Mouse (Mus musculus) kidney, embryonic 16.5 days (tissue): Measurements from ENCODE around the gene Ralbp1. TPM values are rescaled to one million over a fixed set of nuclear protein-coding genes. Genes with fewer than 3 reads are reported as not detected.
A peak's percentile ranks its signal among the peaks of the same experiment; 100 is the strongest.

Experiments
- ATAC-seq: fragments of 200-750 bp; cut with Nextera tagmentation; 2 replicates; pipeline ENCODE4 v1.8.0; 2017; ENCODE audit warnings: moderate TSS enrichment; ENCODE audit not compliant: low FRiP score, low TSS enrichment
- H3K27ac ChIP-seq: fragments of 300-500 bp; sonication (generic); 2 replicates; pipeline ENCODE4 v1.5.1; 2014; ENCODE audit warnings: low read length
- H3K27me3 ChIP-seq: fragments of 300-500 bp; sonication (generic); 2 replicates; pipeline ENCODE4 v1.6.1; 2014; ENCODE audit warnings: low read length, control low read depth, mixed read lengths; ENCODE audit not compliant: insufficient read depth
- H3K36me3 ChIP-seq: fragments of 300-500 bp; sonication (generic); 2 replicates; pipeline ENCODE4 v1.6.1; 2014; ENCODE audit warnings: low read length, control low read depth, mixed read lengths; ENCODE audit not compliant: insufficient read depth
- H3K4me1 ChIP-seq: fragments of 300-500 bp; sonication (generic); 2 replicates; pipeline ENCODE4 v1.6.1; 2014; ENCODE audit warnings: low read length, control low read depth, mixed read lengths; ENCODE audit not compliant: insufficient read depth
- H3K4me2 ChIP-seq: fragments of 300-500 bp; sonication (generic); replicated peaks from 2 replicates; pipeline ENCODE4 v1.6.1; 2014; ENCODE audit warnings: low read depth, low read length
- H3K4me3 ChIP-seq: fragments of 300-500 bp; sonication (generic); 2 replicates; pipeline ENCODE4 v1.5.1; 2014; ENCODE audit warnings: mild to moderate bottlenecking, low read length
- H3K9ac ChIP-seq: fragments of 300-500 bp; sonication (generic); replicated peaks from 2 replicates; pipeline ENCODE4 v1.6.1; 2014; ENCODE audit warnings: low read length
- H3K9me3 ChIP-seq: fragments of 300-500 bp; sonication (generic); 2 replicates; pipeline ENCODE4 v1.6.1; 2016; ENCODE audit warnings: low read length, control low read depth
- WGBS: fragments of 180-500 bp; shearing (Covaris S2); extraction: QIAGEN DNeasy Blood & Tissue Kit; methylation state at CpG from one replicate; pipeline ENCODE4 v1.1.7; 2014; 5-methylcytosine and 5-hydroxymethylcytosine counted together
- polyA plus RNA-seq: library from polyadenylated mRNA; unstranded; fragments of >200 nt; fragmentation: Nextera tagmentation; extraction: Ambion mirVana; gene quantifications from 2 replicates; pipeline ENCODE4 v1.2.1, GENCODE M21; 2015

Ralbp1 gene
- polyA plus RNA-seq, 1 experiment from 2014 or later, result 71.0 TPM

DNA sequence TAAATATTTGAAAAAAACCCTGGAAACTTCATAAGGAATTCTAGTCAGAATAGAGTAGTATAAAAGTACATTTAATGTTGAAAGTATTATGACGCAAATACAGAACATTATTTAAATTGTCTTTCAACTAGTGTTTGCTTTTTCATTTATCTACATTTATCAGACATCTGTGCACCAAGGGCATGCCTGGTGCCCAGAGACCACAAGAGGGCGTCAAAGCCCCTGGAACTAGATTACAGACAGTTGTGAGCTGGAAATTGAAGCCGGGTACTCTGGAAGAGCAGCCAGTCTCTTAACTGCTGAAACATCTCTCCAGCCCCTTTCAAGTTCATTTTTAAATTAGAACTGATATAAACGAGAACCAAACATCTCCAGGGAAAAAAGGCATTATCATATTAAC is 23.0 kb downstream of the Ralbp1 start:
- H3K27ac ChIP-seq, result no peak overlapping the region
- WGBS, result 60% methylated on average over 4 of the region's 4 CpGs
- ATAC-seq, result no peak
- H3K9ac ChIP-seq, result no peak overlapping the region
- H3K9me3 ChIP-seq, result no peaks in the 10 kb centered on the region
- H3K4me1 ChIP-seq, result no peaks in the 10 kb centered on the region
- no peak overlapping the region for H3K4me3 ChIP-seq
- no peak overlapping the region for H3K4me2 ChIP-seq
- H3K36me3 ChIP-seq, result peaks cover 19% of the 10 kb centered on the region
- H3K27me3 ChIP-seq, result no peaks in the 10 kb centered on the region

DNA sequence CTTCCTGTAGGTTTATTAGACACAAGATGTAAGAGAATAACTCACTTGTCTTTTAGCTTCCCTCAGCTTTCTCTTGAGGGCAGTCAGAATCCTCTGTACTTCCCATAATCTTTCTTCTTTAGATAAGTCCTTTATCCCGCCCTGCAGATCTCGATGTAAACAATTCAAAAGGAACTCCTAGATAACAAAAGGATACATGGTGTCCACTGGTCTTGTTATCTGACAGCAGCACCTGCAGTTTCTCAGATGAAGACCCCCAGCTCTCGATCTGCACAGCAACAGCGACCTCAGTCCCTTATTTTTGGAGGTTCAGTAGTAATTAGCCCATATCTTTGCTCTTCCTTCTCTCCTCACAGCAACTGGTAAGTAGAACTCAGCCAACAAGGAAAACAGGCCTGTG is 28.0 kb downstream of the Ralbp1 start:
- Histone ChIP-seq H3K9me3 (no peaks in the 10 kb centered on the region), H3K4me2 (no peak overlapping the region), H3K4me1 (no peaks in the 10 kb centered on the region), H3K27me3 (no peaks in the 10 kb centered on the region), H3K27ac (no peak overlapping the region), H3K9ac (no peak overlapping the region), H3K4me3 (no peak overlapping the region), H3K36me3 (peaks cover 30% of the 10 kb centered on the region)
- WGBS, result 82% methylated on average over 4 of the region's 4 CpGs
- ATAC-seq, result no peak

DNA sequence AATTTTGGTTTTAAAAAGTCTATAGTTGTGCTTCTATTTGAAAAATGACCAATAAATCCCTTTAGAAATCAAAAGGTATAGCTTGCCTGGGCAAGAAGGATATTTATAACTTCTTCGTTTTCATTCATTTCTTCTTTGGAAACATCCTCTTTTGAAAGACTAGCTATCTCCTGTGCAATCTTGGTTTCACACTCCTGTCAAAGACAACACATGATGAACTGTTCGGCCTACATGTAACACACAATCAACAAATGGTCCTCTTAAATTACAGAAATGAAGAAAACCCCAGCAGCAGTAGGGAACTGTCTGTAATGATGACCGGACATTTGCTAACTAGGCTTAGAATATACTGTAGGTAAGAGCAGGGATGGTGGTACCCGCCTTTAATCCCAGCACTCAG is 31.6 kb downstream of the Ralbp1 start:
- no peaks in the 10 kb centered on the region for H3K9me3 ChIP-seq
- no peaks in the 10 kb centered on the region for H3K27me3 ChIP-seq
- ATAC-seq, result no peak
- no peak overlapping the region for H3K9ac ChIP-seq
- H3K4me2 ChIP-seq, result no peak overlapping the region
- 90% methylated on average over 4 of the region's 4 CpGs for WGBS
- H3K27ac ChIP-seq, result no peak overlapping the region
- H3K4me3 ChIP-seq, result no peak overlapping the region
- peaks cover 43% of the 10 kb centered on the region for H3K36me3 ChIP-seq
- H3K4me1 ChIP-seq, result no peaks in the 10 kb centered on the region

DNA sequence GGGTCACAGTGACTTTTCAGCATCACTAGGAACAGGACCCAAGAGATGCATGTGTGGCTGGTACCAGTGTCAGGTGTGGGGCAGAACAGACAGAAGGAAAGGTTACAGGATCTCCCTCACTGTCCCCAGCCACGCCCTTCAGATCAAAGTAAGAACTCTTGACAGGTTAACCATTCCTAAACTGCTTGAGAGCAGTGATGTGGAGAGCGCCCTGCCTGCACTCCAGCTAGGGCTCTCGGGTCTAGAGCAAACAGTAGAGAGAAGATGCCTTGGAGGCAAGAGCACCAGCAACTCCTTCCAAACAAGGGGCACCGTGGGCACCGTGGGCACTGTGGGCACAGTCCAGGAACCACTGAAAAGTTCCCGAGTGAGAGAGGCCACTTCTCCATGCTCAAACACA is 32.3 kb downstream of the Ralbp1 start:
- H3K36me3 ChIP-seq, result peaks cover 43% of the 10 kb centered on the region
- no peak overlapping the region for H3K4me3 ChIP-seq
- 0 out of 2 replicates have a peak, but pooled peaks have one; percentile 35 for ATAC-seq
- no peak overlapping the region for H3K27ac ChIP-seq
- H3K4me2 ChIP-seq, result no peak overlapping the region
- no peaks in the 10 kb centered on the region for H3K27me3 ChIP-seq
- no peaks in the 10 kb centered on the region for H3K9me3 ChIP-seq
- no peaks in the 10 kb centered on the region for H3K4me1 ChIP-seq
- H3K9ac ChIP-seq, result no peak overlapping the region
- WGBS, result 79% methylated on average over 6 of the region's 6 CpGs

DNA sequence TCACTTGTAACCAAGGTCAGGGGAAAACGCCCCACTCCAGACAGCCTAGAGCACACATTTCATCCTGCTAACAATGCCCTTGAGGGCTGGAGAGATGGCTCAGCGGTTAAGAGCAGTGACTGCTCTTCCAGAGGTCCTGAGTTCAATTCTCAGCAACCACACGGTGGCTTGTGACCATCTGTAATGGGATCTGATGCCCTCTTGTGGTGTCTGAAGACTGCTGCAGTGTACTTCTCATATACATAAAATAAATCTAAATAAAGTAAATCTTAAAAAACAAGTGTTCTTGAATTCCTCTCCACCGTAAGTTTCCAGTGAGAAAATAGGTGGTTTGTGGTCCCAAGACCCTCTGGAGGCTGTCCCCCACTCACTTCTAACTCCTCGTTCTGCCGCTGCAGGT is 33.8 kb downstream of the Ralbp1 start:
- Histone ChIP-seq H3K9me3 (no peaks in the 10 kb centered on the region), H3K4me3 (no peak overlapping the region), H3K36me3 (peaks cover 35% of the 10 kb centered on the region), H3K27ac (no peak overlapping the region), H3K9ac (no peak overlapping the region), H3K4me2 (no peak overlapping the region), H3K27me3 (no peaks in the 10 kb centered on the region), H3K4me1 (no peaks in the 10 kb centered on the region)
- ATAC-seq, result no peak
- WGBS, result 93% methylated on average over 6 of the region's 6 CpGs

DNA sequence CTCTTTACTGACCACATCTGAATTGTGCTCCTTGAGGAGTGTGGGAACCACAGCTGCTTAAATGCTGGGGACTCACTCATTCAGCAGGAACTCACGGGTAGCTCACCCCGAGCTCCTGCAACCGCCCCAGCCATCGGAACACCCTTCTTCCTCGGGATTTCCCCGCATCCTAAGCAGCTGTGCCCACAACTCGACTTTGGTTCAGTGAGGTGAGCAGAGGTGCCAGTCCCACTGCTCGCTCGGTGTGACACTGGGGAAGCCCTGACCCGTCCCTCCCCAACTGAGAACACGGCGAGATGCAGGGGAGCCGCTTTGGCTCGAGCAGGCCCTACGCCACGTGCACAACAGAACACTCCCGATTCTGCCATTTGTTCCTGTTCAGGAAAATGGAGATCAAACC is 35.1 kb downstream of the Ralbp1 start:
- WGBS, result 93% methylated on average over 17 of the region's 17 CpGs
- peaks cover 24% of the 10 kb centered on the region for H3K36me3 ChIP-seq
- ATAC-seq, result no peak

DNA sequence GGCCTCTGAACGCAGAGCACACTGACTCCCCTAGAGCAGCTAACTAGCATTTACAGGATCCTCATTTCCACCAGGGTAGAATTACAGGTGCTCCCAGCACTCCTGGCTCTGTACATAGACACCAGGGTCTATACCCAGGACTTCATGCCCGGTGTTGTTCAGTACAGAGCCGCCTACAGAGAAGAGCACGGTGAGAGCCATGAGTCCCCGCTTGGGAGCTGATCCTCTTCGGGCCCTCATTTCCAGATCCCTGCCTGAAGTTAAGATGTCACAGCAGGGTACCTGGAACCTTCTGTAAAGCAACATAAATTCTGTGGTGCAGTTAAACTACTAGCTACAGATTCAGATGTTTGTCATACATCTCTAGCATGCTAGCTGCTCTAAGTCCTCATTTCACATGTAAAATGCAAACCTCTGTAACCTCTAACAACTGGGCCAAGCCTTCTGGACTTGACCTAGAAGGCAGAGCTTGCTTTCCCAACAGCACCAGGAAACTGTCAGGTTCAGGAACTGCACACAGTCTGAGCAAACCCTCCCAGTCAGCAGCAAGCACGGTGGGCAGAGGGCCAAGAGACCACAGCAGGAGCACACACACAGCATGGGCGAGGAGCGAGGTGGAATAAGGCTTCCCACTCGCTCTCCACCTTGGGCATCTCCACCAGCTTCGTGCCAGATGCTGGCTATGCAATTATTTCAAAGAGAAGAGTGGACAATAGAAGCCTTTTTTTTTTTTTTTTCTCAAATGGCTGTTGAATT is 37.7 kb downstream of the Ralbp1 start:
- Histone ChIP-seq H3K9ac (no peak overlapping the region), H3K36me3 (peaks cover 28% of the 10 kb centered on the region), H3K4me2 (no peak overlapping the region), H3K4me1 (no peaks in the 10 kb centered on the region), H3K27me3 (no peaks in the 10 kb centered on the region), H3K27ac (no peak overlapping the region), H3K4me3 (no peak overlapping the region), H3K9me3 (no peaks in the 10 kb centered on the region)
- ATAC-seq, result no peak
- WGBS, result 82% methylated on average over 11 of the region's 11 CpGs

More for the DNA sequence above, 35.1 kb downstream of the Ralbp1 start:
- Histone ChIP-seq H3K4me3 (no peak overlapping the region), H3K27me3 (no peaks in the 10 kb centered on the region), H3K9ac (no peak overlapping the region), H3K9me3 (no peaks in the 10 kb centered on the region), H3K4me2 (no peak overlapping the region), H3K4me1 (no peaks in the 10 kb centered on the region), H3K27ac (no peak overlapping the region)

DNA sequence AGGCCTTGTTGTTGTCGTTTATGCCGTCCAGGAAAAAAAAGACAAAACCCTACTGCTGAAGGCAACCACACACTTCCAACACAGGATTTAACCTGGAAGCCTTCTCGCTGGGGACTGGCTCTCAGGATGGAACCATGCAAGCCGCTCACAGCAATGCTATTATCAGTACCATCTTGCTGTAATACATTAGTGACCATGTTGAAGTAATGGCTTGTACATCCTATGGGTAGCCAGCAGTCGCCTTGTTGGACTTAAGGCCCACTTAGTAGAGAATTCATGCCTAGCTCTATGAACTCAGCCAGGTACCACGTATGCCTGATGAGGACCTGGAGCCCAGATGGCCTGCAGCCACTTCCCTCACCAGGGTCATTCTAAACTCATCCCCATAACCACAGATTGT is 40.2 kb downstream of the Ralbp1 start:
- 93% methylated on average over 6 of the region's 6 CpGs for WGBS
- no peaks in the 10 kb centered on the region for H3K27me3 ChIP-seq
- no peak overlapping the region for H3K4me2 ChIP-seq
- ATAC-seq, result no peak
- H3K9ac ChIP-seq, result no peak overlapping the region
- H3K4me1 ChIP-seq, result no peaks in the 10 kb centered on the region
- H3K27ac ChIP-seq, result no peak overlapping the region
- H3K4me3 ChIP-seq, result no peak overlapping the region
- no peaks in the 10 kb centered on the region for H3K9me3 ChIP-seq
- H3K36me3 ChIP-seq, result peaks cover 31% of the 10 kb centered on the region

DNA sequence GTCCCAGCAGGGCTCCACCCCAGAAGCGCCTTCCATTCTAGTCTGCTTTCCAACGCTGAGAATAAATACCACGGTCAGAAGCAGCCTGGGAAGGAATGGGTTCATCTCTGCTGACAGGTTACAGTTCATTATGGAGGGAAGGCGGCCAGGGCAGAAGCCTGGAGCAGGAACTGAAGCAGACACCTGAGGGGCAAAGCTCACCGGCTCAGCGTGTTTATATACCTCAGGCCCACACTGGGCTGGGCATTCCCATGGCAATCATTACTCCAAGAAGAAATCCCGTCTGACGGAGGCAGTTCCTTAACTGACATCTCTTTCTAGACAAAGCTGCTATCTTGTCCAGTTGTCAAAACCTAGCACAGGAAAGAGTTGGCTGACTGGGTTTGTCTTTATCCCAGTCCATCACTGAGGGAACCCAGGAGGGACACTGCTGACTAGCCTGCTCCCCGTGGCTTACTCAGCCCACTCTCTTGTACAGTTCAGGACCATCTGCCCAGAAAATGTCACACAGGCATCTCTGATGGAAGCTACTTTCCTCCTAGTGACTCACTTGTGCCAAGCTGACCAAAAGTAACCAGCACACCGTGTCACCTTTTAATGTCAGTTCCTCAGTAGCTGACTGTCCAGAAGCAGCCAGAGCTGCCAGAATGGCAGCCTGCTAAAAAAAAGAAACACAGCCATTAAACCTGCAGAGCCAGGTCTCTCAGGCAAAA is 42.8 kb downstream of the Ralbp1 start:
- H3K36me3 ChIP-seq, result peaks cover 46% of the 10 kb centered on the region
- no peaks in the 10 kb centered on the region for H3K4me1 ChIP-seq
- no peaks in the 10 kb centered on the region for H3K9me3 ChIP-seq
- no peak overlapping the region for H3K4me2 ChIP-seq
- H3K4me3 ChIP-seq, result no peak overlapping the region
- H3K9ac ChIP-seq, result no peak overlapping the region
- no peak overlapping the region for H3K27ac ChIP-seq
- 84% methylated on average over 10 of the region's 10 CpGs for WGBS
- H3K27me3 ChIP-seq, result no peaks in the 10 kb centered on the region
- ATAC-seq, result peak; percentile 46; the same call in 1 of the 2 replicates
